In the genomic region with DNA sequence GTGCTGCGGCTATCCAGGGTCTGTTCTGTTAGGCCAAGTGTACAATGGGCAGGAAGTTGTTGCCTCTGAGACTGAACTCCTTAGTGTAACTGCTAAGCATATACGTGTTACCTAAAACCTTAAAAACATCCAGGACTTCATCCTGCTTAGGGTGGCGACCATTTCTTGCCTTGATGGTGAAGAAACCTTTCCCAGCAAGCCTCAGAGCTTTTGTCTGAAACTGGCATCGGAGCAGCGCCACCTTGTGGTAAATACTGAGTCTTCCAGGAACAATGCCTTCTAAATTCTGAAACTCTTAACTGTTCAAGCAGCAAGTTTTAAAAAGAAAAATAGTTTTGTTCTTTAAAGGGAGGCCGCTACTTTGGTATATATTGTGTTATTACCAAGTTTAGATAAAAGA, we compare ENCODE assay signal across 8 mouse cellular contexts.
DNase-seq lines count a peak whose midpoint lies in the region; ATAC-seq and TF ChIP-seq lines count a peak whose summit lies in the region.

No protein-coding gene starts in this region.

- H3K36me3 ChIP-seq in liver, embryonic 12.5 days, result no peaks in the 10 kb centered on the region
- H3K36me3 ChIP-seq in midbrain, embryonic 14.5 days (ENCODE audit: control insufficient read depth, insufficient read depth, low read length), result no peaks in the 10 kb centered on the region

- intact Hi-C loops in gastrocnemius, postnatal 14 days (cut with DNase I; ENCODE audit: low total_unique reads), result loop anchor here (2.0 to 10.0 kb wide), 2 partner anchors 141 to 203 kb away; no protein-coding TSS in a partner anchor
- intact Hi-C loops in left cerebral cortex, adult 2 months (cut with DNase I), result loop anchor here (1.0 to 5.0 kb wide), 3 partner anchors 133 to 223 kb away; partner anchors contain the start of gene Tanc1

- DNase-seq in liver, result peak; percentile 48
- DNase-seq in Muller cell, postnatal 12 days (ENCODE audit: inconsistent ontology term), result peak; percentile 46
- peak; percentile 78 to 84 for DNase-seq in cerebellum, postnatal 14 days
- DNase-seq in gastrocnemius, postnatal 14 days, result peak; percentile 46
- peak; percentile 47 to 57 for DNase-seq in left cerebral cortex, adult 2 months (ENCODE audit: extremely low spot score in 1 of 2, low spot score in 2 of 2)
- peak; percentile 89 for DNase-seq in midbrain, embryonic 14.5 days
- DNase-seq in thymus, postnatal 36 days, result peak; percentile 26 to 35

- 0 out of 2 replicates have a peak, but pooled peaks cover 2% of the 10 kb centered on the region for H3K27me3 ChIP-seq in liver, embryonic 12.5 days (replicated peaks)
- no peaks in the 10 kb centered on the region for H3K27me3 ChIP-seq in midbrain, embryonic 14.5 days (ENCODE audit: control insufficient read depth, insufficient read depth, low read length)

- peaks cover 30% of the 10 kb centered on the region for H3K4me1 ChIP-seq in liver, embryonic 12.5 days
- H3K4me1 ChIP-seq in midbrain, embryonic 14.5 days (ENCODE audit: control insufficient read depth, insufficient read depth, low read length), result no peaks in the 10 kb centered on the region

- no peak overlapping the region for H3K27ac ChIP-seq in liver, embryonic 12.5 days
- no peak overlapping the region for H3K27ac ChIP-seq in left cerebral cortex, adult 2 months
- H3K27ac ChIP-seq in midbrain, embryonic 14.5 days (replicated peaks; ENCODE audit: low read depth, low read length), result no peak overlapping the region

- no peaks in the 10 kb centered on the region for H3K9me3 ChIP-seq in liver, embryonic 12.5 days (replicated peaks)
- H3K9me3 ChIP-seq in midbrain, embryonic 14.5 days (ENCODE audit: control insufficient read depth, low read length), result no peaks in the 10 kb centered on the region

- H3K4me3 ChIP-seq in liver, embryonic 12.5 days, result no peak overlapping the region
- no peak overlapping the region for H3K4me3 ChIP-seq in left cerebral cortex, adult 2 months
- no peak overlapping the region for H3K4me3 ChIP-seq in midbrain, embryonic 14.5 days (replicated peaks; ENCODE audit: low read depth, low read length)

- no peak overlapping the region for H3K4me2 ChIP-seq in liver, embryonic 12.5 days
- H3K4me2 ChIP-seq in midbrain, embryonic 14.5 days (ENCODE audit: low read length), result no peak overlapping the region

- no peak for ATAC-seq in liver, embryonic 12.5 days
- ATAC-seq in midbrain, embryonic 14.5 days (ENCODE audit: low FRiP score, low TSS enrichment), result no peak

- no peak overlapping the region for H3K9ac ChIP-seq in liver, embryonic 12.5 days
- no peak overlapping the region for H3K9ac ChIP-seq in midbrain, embryonic 14.5 days (replicated peaks; ENCODE audit: low read length)

- WGBS in liver, embryonic 12.5 days (ENCODE audit: insufficient replicate concordance), result 27% methylated on average over 6 of the region's 6 CpGs
- 28% methylated on average over 6 of the region's 6 CpGs for WGBS in midbrain, embryonic 14.5 days

- TF ChIP-seq CTCF in left cerebral cortex, adult 2 months (IDR thresholded peaks at IDR 0.05), result peak; percentile 81

Comparison
In these comparisons a context has a peak if more than half of its experiments do, and no peak if none do; other contexts are left out.
1. DNase-seq: peak in every context shown above with its lines; median percentile 89 in midbrain, embryonic 14.5 days; 81 in cerebellum, postnatal 14 days; 52 in left cerebral cortex, adult 2 months; 48 in liver; 46 in Muller cell, postnatal 12 days; 46 in gastrocnemius, postnatal 14 days; 30 in thymus, postnatal 36 days.